Mouse (Mus musculus): Measurements from ENCODE around the gene Utp3.

DNA sequence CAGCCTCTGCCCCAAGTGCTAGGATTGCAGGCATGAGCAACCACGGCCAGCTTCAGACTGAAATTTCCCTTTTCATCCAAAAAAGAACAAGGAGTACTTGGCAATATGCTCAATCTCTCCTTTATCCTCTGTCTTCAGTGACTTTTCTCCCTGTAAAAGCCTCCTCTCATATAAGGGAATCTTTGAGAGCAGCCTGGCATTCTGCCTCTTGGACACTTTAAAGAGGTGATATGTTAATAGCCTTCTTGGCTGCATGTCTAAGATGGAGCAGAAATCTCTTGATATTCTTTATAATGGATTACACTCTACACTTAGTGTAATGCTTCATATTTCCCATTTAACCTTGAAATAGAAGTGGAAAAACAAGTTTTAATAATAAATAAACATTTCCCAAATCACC is 23.4 kb upstream of the Utp3 start:
- TF ChIP-seq CTCF (IDR thresholded peaks at IDR 0.05; ENCODE audit: extremely low read depth, insufficient read depth, low read length) = no peak
- no peak for TF ChIP-seq POLR2A (IDR thresholded peaks at IDR 0.05; ENCODE audit: extremely low read depth, insufficient read depth, low read length)

Data from cortical plate, adult 2 months (tissue).